10 mouse cellular contexts compared by ENCODE assay signal in genomic region chr19:47465467-47465866, GRCm38 (mm10). TPM values are rescaled to one million over a fixed set of nuclear protein-coding genes. Genes with fewer than 3 reads are reported as not detected.
DNase-seq lines count a peak whose midpoint lies in the region; ATAC-seq and TF ChIP-seq lines count a peak whose summit lies in the region.
"Had no signal": no experiment of that assay in that cellular context is flagged by ENCODE, and none has a peak within 500 bp of the region (broad histone marks: within the 10 kb centered on the region; RNA-seq: fewer than 3 reads in every experiment).

No protein-coding gene starts in this region.

- no peak overlapping the region for H3K9ac ChIP-seq in embryonic facial prominence, embryonic 14.5 days (ENCODE audit: low read depth, low read length)

- H3K4me2 ChIP-seq in embryonic facial prominence, embryonic 14.5 days (ENCODE audit: low read depth, low read length): no peak overlapping the region

- WGBS in embryonic facial prominence, embryonic 14.5 days: 59% methylated on average over 9 of the region's 9 CpGs
- WGBS in embryonic facial prominence, embryonic 10.5 days: 68% methylated on average over 9 of the region's 9 CpGs

- H3K4me3 ChIP-seq in embryonic facial prominence, embryonic 14.5 days (ENCODE audit: low read depth, low read length): no peak overlapping the region
- H3K4me3 ChIP-seq in embryonic facial prominence, embryonic 10.5 days: no peak overlapping the region
- no peak overlapping the region for H3K4me3 ChIP-seq in left cerebral cortex, adult 2 months

- no peaks in the 10 kb centered on the region for H3K9me3 ChIP-seq in embryonic facial prominence, embryonic 14.5 days (ENCODE audit: control insufficient read depth, low read length)
- peaks cover 4% of the 10 kb centered on the region; the same call in 1 of the 2 replicates for H3K9me3 ChIP-seq in embryonic facial prominence, embryonic 10.5 days
- H3K9me3 ChIP-seq: embryonic facial prominence, embryonic 12.5 days had no signal

- peaks cover 11% of the 10 kb centered on the region; the same call in 1 of the 2 replicates for H3K4me1 ChIP-seq in embryonic facial prominence, embryonic 14.5 days (ENCODE audit: control insufficient read depth, insufficient read depth, low read length)
- peaks cover 42% of the 10 kb centered on the region for H3K4me1 ChIP-seq in embryonic facial prominence, embryonic 10.5 days

- no peak for DNase-seq in embryonic facial prominence, embryonic 14.5 days (ENCODE audit: low spot score)
- DNase-seq in embryonic facial prominence, embryonic 10.5 days (ENCODE audit: low spot score): no peak
- DNase-seq in left cerebral cortex, adult 2 months (ENCODE audit: extremely low spot score in 1 of 2, low spot score in 2 of 2): no peak
- no peak for DNase-seq in left cerebral cortex, adult 9 months (ENCODE audit: low spot score in 2 of 2)
- peak; percentile 33 for DNase-seq in c-Kit-positive CD71-positive TER-119-positive erythroid progenitor cells, embryonic 14.5 days (ENCODE audit: low spot score)
- DNase-seq in lung, postnatal 10 days: peak; percentile 33
- DNase-seq in thymus, postnatal 4 days: no peak
- no peak for DNase-seq in frontal cortex, postnatal 10 days (ENCODE audit: low spot score in 2 of 2)

- no peaks in the 10 kb centered on the region; the same call in 1 of the 2 replicates for H3K36me3 ChIP-seq in embryonic facial prominence, embryonic 14.5 days (ENCODE audit: control insufficient read depth, insufficient read depth, low read length)
- peaks cover 5% of the 10 kb centered on the region for H3K36me3 ChIP-seq in embryonic facial prominence, embryonic 10.5 days (replicated peaks)
- H3K36me3 ChIP-seq: embryonic facial prominence, embryonic 12.5 days had no signal

- H3K27ac ChIP-seq in embryonic facial prominence, embryonic 14.5 days (replicated peaks; ENCODE audit: low read depth, low read length): peak overlapping the region; percentile 88; the same call in 1 of the 2 replicates
- no peak overlapping the region for H3K27ac ChIP-seq in embryonic facial prominence, embryonic 10.5 days (replicated peaks)
- no peak overlapping the region for H3K27ac ChIP-seq in left cerebral cortex, adult 2 months

- ATAC-seq in embryonic facial prominence, embryonic 14.5 days (ENCODE audit: low read depth): no peak

- H3K27me3 ChIP-seq in embryonic facial prominence, embryonic 14.5 days (replicated peaks; ENCODE audit: control insufficient read depth, insufficient read depth, low read length): no peaks in the 10 kb centered on the region
- peaks cover 14% of the 10 kb centered on the region for H3K27me3 ChIP-seq in embryonic facial prominence, embryonic 10.5 days (replicated peaks; ENCODE audit: low read depth, poor library complexity, severe bottlenecking)
- H3K27me3 ChIP-seq: embryonic facial prominence, embryonic 12.5 days; limb, embryonic 12.5 days had no signal

- intact Hi-C loops in left cerebral cortex, adult 2 months (cut with DNase I): loop anchor here (1.0 kb wide), 1 partner anchor 109 kb away; no protein-coding TSS in a partner anchor

- peak; percentile 10 for TF ChIP-seq CTCF in left cerebral cortex, adult 2 months (IDR thresholded peaks at IDR 0.05)

RNA-seq across cellular contexts. Expression of gene Sh3pxd2a, which starts 1.3 kb away (rescaled TPM):
- polyA plus RNA-seq in embryonic facial prominence, embryonic 14.5 days (2014; fragmentation: Nextera tagmentation; extraction: Ambion mirVana): 19.5 and 20.3 TPM in 2 replicates
- 2.6 and 2.9 TPM in 2 replicates for polyA plus RNA-seq in embryonic facial prominence, embryonic 10.5 days (2016; fragmentation: Nextera tagmentation; extraction: Ambion mirVana)
- 10 to 100 TPM; 30.2 to 36.8 TPM for total RNA-seq in left cerebral cortex, adult 2 months (2021)

Comparison
In these comparisons a context has a peak if more than half of its experiments do, and no peak if none do; other contexts are left out.
1. DNase-seq: peak in c-Kit-positive CD71-positive TER-119-positive erythroid progenitor cells, embryonic 14.5 days (single experiment) and lung, postnatal 10 days (single experiment); none in embryonic facial prominence, embryonic 14.5 days (single experiment), embryonic facial prominence, embryonic 10.5 days (single experiment), left cerebral cortex, adult 2 months (0 of 2), left cerebral cortex, adult 9 months (0 of 2), thymus, postnatal 4 days (single experiment) and frontal cortex, postnatal 10 days (0 of 2).